Mouse (Mus musculus) forebrain, embryonic 15.5 days (tissue): ENCODE data around the gene Trim7. TPM values are rescaled to one million over a fixed set of nuclear protein-coding genes. Genes with fewer than 3 reads are reported as not detected.
"Not testable (repeated sequence)": the region's sequence is repeated elsewhere in the genome, so short reads cannot be mapped to it uniquely, and the experiment has no call there.

Experiments
- ATAC-seq: fragments of 200-750 bp; cut with Nextera tagmentation; replicated peaks from 2 replicates; pipeline ENCODE4 v1.8.0; 2017; ENCODE audit warnings: mild to moderate bottlenecking, moderate TSS enrichment, moderate library complexity
- H3K27ac ChIP-seq: fragments of 300-500 bp; sonication (generic); replicated peaks from 2 replicates; pipeline ENCODE4 v1.5.1; 2015; ENCODE audit warnings: mild to moderate bottlenecking, inconsistent platforms
- H3K27me3 ChIP-seq: fragments of 300-500 bp; sonication (generic); 2 replicates; pipeline ENCODE4 v1.6.1; 2015; ENCODE audit warnings: inconsistent platforms
- H3K36me3 ChIP-seq: fragments of 300-500 bp; sonication (generic); 2 replicates; pipeline ENCODE4 v1.6.1; 2015; ENCODE audit warnings: mild to moderate bottlenecking, inconsistent platforms
- H3K4me1 ChIP-seq: fragments of 300-500 bp; sonication (generic); 2 replicates; pipeline ENCODE4 v1.6.1; 2015; ENCODE audit warnings: inconsistent platforms
- H3K4me2 ChIP-seq: fragments of 300-500 bp; sonication (generic); replicated peaks from 2 replicates; pipeline ENCODE4 v1.6.1; 2015; ENCODE audit warnings: mild to moderate bottlenecking, inconsistent platforms
- H3K4me3 ChIP-seq: fragments of 300-500 bp; sonication (generic); 2 replicates; pipeline ENCODE4 v1.5.1; 2015; ENCODE audit warnings: mild to moderate bottlenecking, inconsistent platforms
- H3K9ac ChIP-seq: fragments of 300-500 bp; sonication (generic); replicated peaks from 2 replicates; pipeline ENCODE4 v1.6.1; 2015; ENCODE audit warnings: mild to moderate bottlenecking, inconsistent platforms
- H3K9me3 ChIP-seq: fragments of 300-500 bp; sonication (generic); 2 replicates; pipeline ENCODE4 v1.6.1; 2016; ENCODE audit warnings: inconsistent platforms
- WGBS: fragments of 180-500 bp; shearing (Covaris S2); methylation state at CpG from one replicate; pipeline ENCODE4 v1.1.7; 2015; ENCODE audit warnings: mixed read lengths; 5-methylcytosine and 5-hydroxymethylcytosine counted together
- polyA plus RNA-seq: library from polyadenylated mRNA; unstranded; fragments of >200 nt; fragmentation: Nextera tagmentation; extraction: Ambion mirVana; gene quantifications from 2 replicates; pipeline ENCODE4 v1.2.1, GENCODE M21; 2015

Trim7 gene
- 1.4 and 1.7 TPM in 2 replicates for polyA plus RNA-seq

GRCm38 (mm10) chr11:48825979-48826751 is at the start of gene Trim7, which contains the start of gene Gm12184:
Trim7 (plus strand) TSS chr11:48826140.
Gm12184 (minus strand) TSS chr11:48826655.
- Histone ChIP-seq H3K27me3 (peaks cover 21% of the 10 kb centered on the region), H3K9ac (peak within 1 kb of the TSS; percentile 36), H3K4me3 (peak within 1 kb of the TSS; percentile 44), H3K4me1 (peaks cover 16% of the 10 kb centered on the region), H3K4me2 (peak within 1 kb of the TSS; percentile 50)
- not testable (repeated sequence) for H3K36me3 ChIP-seq, H3K9me3 ChIP-seq, H3K27ac ChIP-seq
- ATAC-seq = peak; percentile 72
- under 1% methylated on average over 46 of the region's 92 CpGs for WGBS

- Histone ChIP-seq H3K9me3 (no peaks in the 10 kb centered on the region), H3K36me3 (no peaks in the 10 kb centered on the region), H3K4me1 (peaks cover 6% of the 10 kb centered on the region), H3K27me3 (no peaks in the 10 kb centered on the region), H3K9ac (no peak overlapping the region), H3K27ac (no peak overlapping the region), H3K4me2 (no peak overlapping the region), H3K4me3 (no peak overlapping the region)
- peak; percentile 15; the same call in 1 of the 2 replicates for ATAC-seq
- 54% methylated on average over 9 of the region's 9 CpGs for WGBS
Observed at GRCm38 (mm10) chr11:48776664-48777063, 49.3 kb upstream of the Trim7 start.

DNA sequence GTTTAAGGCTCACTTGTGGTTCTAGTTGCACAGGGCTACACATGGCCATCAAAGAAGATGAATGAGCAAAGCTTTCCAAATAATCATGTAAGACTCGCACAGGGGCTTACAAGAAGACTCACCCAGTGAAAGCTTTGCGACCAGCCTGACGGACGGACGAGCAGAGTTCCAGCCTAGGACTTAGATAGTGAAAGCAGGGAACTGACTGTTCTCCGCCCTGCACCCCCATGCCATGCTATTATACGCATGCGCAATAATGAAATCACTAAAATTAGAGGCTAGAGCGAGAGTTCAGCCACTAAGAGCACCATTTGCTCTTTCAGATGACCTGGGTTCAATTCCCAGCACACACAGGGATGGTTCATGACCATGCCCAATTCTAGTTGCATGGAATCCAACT is 48.6 kb upstream of the Trim7 start:
- no peak for ATAC-seq
- no peak overlapping the region for H3K27ac ChIP-seq
- H3K4me3 ChIP-seq = no peak overlapping the region
- H3K36me3 ChIP-seq = no peaks in the 10 kb centered on the region
- H3K9ac ChIP-seq = no peak overlapping the region
- 89% methylated on average over 9 of the region's 9 CpGs for WGBS
- no peaks in the 10 kb centered on the region for H3K9me3 ChIP-seq
- H3K27me3 ChIP-seq = no peaks in the 10 kb centered on the region
- no peak overlapping the region for H3K4me2 ChIP-seq
- peaks cover 6% of the 10 kb centered on the region for H3K4me1 ChIP-seq

DNA sequence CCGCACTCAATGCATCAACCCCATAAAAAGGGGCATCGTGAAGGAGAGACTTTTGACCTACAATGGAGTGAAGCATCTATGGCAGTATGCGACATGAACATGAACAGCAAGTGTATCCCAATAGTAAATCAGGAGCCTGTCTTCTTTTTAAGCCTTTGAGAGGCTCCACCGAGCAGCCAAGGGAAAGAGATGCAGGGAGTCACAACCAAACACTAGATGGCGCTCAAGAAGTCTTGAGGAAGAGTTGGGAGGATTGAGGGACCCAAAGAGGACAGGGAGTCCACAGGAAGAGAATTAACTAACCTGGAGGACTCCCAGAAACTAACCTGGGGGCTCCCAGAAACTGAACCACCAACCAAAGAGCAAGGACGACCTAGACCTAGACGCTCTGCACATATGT is 46.5 kb upstream of the Trim7 start:
- Histone ChIP-seq H3K9ac (no peak overlapping the region), H3K27me3 (no peaks in the 10 kb centered on the region), H3K27ac (no peak overlapping the region), H3K4me3 (no peak overlapping the region), H3K4me1 (peaks cover 2% of the 10 kb centered on the region), H3K36me3 (no peaks in the 10 kb centered on the region), H3K4me2 (no peak overlapping the region), H3K9me3 (no peaks in the 10 kb centered on the region)
- no peak for ATAC-seq
- 37% methylated on average over 7 of the region's 7 CpGs for WGBS

GRCm38 (mm10) chr11:48782243-48782642 is 43.7 kb upstream of the Trim7 start:
- no peak overlapping the region for H3K4me3 ChIP-seq
- H3K27me3 ChIP-seq = no peaks in the 10 kb centered on the region
- no peak overlapping the region for H3K4me2 ChIP-seq
- no peaks in the 10 kb centered on the region for H3K36me3 ChIP-seq
- H3K9me3 ChIP-seq = no peaks in the 10 kb centered on the region
- no peak overlapping the region for H3K27ac ChIP-seq
- ATAC-seq = no peak
- no peaks in the 10 kb centered on the region for H3K4me1 ChIP-seq
- H3K9ac ChIP-seq = no peak overlapping the region
- WGBS = 84% methylated on average over 4 of the region's 4 CpGs

GRCm38 (mm10) chr11:48787455-48788211 is 38.3 kb upstream of the Trim7 start:
- H3K27me3 ChIP-seq = no peaks in the 10 kb centered on the region
- H3K27ac ChIP-seq = peak overlapping the region; percentile 66; the same call in 1 of the 2 replicates
- H3K4me2 ChIP-seq = peak overlapping the region; percentile 51
- peak overlapping the region; percentile 58 for H3K9ac ChIP-seq
- peak overlapping the region; percentile 47 for H3K4me3 ChIP-seq
- no peaks in the 10 kb centered on the region for H3K36me3 ChIP-seq
- WGBS = 50% methylated on average over 10 of the region's 10 CpGs
- ATAC-seq = peak; percentile 71
- H3K4me1 ChIP-seq = peaks cover 12% of the 10 kb centered on the region
- no peaks in the 10 kb centered on the region for H3K9me3 ChIP-seq

- no peaks in the 10 kb centered on the region for H3K36me3 ChIP-seq
- WGBS = 5% methylated on average over 16 of the region's 16 CpGs
- H3K4me1 ChIP-seq = peaks cover 12% of the 10 kb centered on the region
- H3K4me2 ChIP-seq = peak overlapping the region; percentile 51
- peak overlapping the region; percentile 58 for H3K9ac ChIP-seq
- peak; percentile 81 for ATAC-seq
- peak overlapping the region; percentile 66 for H3K27ac ChIP-seq
- peak overlapping the region; percentile 47 for H3K4me3 ChIP-seq
- no peaks in the 10 kb centered on the region for H3K27me3 ChIP-seq
- H3K9me3 ChIP-seq = no peaks in the 10 kb centered on the region
Observed at GRCm38 (mm10) chr11:48788311-48789089, 37.4 kb upstream of the Trim7 start.

- 89% methylated on average over 5 of the region's 5 CpGs for WGBS
- Histone ChIP-seq H3K9ac (no peak overlapping the region), H3K36me3 (no peaks in the 10 kb centered on the region), H3K4me2 (no peak overlapping the region; the same call in 1 of the 2 replicates), H3K9me3 (no peaks in the 10 kb centered on the region), H3K4me1 (peaks cover 12% of the 10 kb centered on the region), H3K27ac (no peak overlapping the region), H3K27me3 (no peaks in the 10 kb centered on the region), H3K4me3 (peak overlapping the region; percentile 47; the same call in 1 of the 2 replicates)
- no peak for ATAC-seq
Observed at GRCm38 (mm10) chr11:48789215-48789614, 36.7 kb upstream of the Trim7 start.

GRCm38 (mm10) chr11:48789973-48790823 is 35.7 kb upstream of the Trim7 start:
- no peaks in the 10 kb centered on the region for H3K9me3 ChIP-seq
- H3K27ac ChIP-seq = no peak overlapping the region
- H3K9ac ChIP-seq = 0 out of 2 replicates have a peak overlapping the region, but pooled peaks have one; percentile 8

GRCm38 (mm10) chr11:48790946-48791345 is 35.0 kb upstream of the Trim7 start:
- no peaks in the 10 kb centered on the region for H3K36me3 ChIP-seq
- H3K4me2 ChIP-seq = no peak overlapping the region
- H3K27me3 ChIP-seq = no peaks in the 10 kb centered on the region
- H3K4me1 ChIP-seq = peaks cover 12% of the 10 kb centered on the region
- no peak overlapping the region for H3K4me3 ChIP-seq
- H3K9ac ChIP-seq = no peak overlapping the region
- no peak for ATAC-seq
- no peak overlapping the region for H3K27ac ChIP-seq
- WGBS = 75% methylated on average over 8 of the region's 8 CpGs
- H3K9me3 ChIP-seq = no peaks in the 10 kb centered on the region

More at GRCm38 (mm10) chr11:48789973-48790823, 35.7 kb upstream of the Trim7 start:
- Histone ChIP-seq H3K4me2 (peak overlapping the region; percentile 33), H3K27me3 (no peaks in the 10 kb centered on the region), H3K4me1 (peaks cover 12% of the 10 kb centered on the region), H3K36me3 (no peaks in the 10 kb centered on the region), H3K4me3 (no peak overlapping the region)
- 16% methylated on average over 20 of the region's 20 CpGs for WGBS
- ATAC-seq = peak; percentile 57; the same call in 1 of the 2 replicates

DNA sequence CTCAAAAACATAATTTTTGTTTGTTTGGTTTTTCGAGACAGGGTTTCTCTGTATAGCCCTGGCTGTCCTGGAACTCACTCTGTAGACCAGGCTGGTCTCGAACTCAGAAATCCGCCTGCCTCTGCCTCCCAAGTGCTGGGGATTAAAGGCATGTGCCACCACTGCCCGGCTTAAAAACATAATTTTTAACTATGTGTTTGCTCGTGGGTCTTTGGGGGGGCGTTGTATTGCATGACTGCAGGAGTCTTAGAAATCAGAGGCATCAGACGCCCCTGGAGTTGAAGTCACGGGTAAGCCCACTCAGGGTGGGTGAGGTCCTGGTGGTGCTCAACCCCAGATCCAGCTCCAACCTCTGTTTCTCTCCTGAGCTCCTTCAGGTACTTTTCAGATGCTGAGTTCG is 34.0 kb upstream of the Trim7 start:
- not testable (repeated sequence) for H3K27ac ChIP-seq, H3K9ac ChIP-seq, H3K4me3 ChIP-seq, H3K4me2 ChIP-seq, ATAC-seq, H3K9me3 ChIP-seq, H3K27me3 ChIP-seq, H3K36me3 ChIP-seq
- 88% methylated on average over 9 of the region's 9 CpGs for WGBS
- peaks cover 12% of the 10 kb centered on the region for H3K4me1 ChIP-seq
